Mouse (Mus musculus) MN1 (cell line): ENCODE results near the gene Neurod6.
"Not testable (repeated sequence)": the region's sequence is repeated elsewhere in the genome, so short reads cannot be mapped to it uniquely, and the experiment has no call there.

ENCODE experiments used
- DNase-seq: peaks from one replicate; pipeline ENCODE4 v3.0.0-alpha.2; 2016; ENCODE audit warnings: low spot score

Gene Neurod6

DNA sequence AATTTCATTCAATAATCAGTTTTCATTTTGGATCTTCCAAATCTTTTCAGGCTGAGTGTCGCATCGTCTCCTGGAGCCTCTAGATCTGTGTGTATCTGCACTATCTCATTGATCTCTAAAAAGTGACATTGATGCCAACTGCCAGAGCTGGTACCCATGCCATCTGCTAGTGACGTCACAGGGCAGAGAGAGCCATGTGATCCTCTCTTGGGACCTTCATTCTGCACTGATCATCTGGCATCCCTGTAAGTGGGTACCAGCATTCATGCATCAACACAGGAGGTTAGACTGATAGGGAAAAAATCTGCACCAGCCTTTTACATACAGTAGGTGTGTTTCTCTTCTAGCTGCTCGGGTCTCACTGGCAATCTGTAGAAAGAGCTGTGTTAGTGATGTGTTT is at the start of gene Neurod6:
TSS of gene Neurod6 (minus strand) at position 290 of the 400 bp plus-strand sequence.
- no peak for DNase-seq

DNA sequence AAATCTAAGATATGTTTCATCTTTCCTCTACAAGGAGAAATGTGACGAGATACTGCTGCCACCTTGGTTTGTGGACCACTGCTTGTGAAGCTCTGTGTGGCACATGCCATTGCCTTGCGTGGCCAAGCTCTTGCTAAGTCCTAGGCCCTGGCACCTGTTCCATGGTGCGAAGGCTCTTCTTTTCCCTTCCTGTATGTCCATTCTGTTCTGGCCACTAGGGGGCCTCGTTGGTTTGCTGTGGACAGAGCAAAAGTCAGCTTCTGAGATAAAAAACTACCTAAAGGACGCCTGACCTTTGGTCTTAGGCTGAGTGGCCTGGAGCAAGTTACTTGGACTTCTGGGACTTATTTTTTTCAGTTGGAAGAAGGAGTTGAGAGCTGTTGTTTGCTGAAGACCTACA is 36.1 kb upstream of the Neurod6 start:
- DNase-seq: no peak

DNA sequence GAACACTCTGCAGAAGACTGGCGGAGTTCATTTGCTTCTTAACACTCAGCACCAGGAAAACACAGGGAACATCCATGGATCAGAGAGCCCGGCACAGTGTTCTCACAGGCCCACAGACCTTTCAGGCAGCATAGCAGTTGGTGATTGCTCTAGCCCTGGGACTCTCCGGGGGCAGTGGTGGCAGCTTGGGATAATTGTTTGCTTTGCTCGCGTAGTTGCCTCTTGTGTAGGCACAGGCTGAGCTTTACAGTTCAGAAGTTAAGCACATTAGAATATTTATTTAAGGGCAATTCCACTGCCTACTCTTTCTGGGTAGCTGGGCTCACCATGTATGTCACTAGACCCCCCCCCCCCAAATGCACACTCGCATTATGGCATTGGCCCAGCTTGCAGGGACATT is 34.4 kb upstream of the Neurod6 start:
- no peak for DNase-seq

DNA sequence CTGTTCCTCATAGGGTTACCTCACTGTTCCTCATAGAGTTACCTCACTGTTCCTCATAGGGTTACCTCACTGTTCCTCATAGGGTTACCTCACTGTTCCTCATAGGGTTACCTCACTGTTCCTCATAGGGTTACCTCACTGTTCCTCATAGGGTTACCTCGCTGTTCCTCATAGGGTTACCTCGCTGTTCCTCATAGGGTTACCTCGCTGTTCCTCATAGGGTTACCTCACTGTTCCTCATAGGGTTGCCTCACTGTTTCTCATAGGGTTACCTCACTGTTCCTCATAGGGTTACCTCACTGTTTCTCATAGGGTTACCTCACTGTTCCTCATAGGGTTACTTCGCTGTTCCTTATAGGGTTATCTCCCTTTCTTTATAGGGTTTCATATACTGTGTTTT is 29.9 kb upstream of the Neurod6 start:
- not testable (repeated sequence) for DNase-seq

DNA sequence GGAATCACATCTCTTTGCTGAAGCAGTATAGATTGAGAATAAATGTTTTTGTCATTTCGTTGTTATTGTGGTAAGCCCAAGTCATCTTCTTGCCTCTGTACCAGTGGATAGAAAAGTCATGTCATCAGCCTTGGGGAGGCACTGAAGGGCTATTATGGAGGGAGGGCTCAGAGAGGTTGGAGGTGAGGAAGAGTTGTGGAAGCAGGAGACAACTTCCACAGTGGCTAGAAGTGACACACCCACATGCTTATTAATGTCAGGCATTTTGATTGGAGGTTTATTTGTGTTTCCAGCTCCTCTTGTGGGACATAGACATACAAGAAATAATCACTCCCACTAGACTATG is 23.7 kb upstream of the Neurod6 start:
- DNase-seq: no peak

DNA sequence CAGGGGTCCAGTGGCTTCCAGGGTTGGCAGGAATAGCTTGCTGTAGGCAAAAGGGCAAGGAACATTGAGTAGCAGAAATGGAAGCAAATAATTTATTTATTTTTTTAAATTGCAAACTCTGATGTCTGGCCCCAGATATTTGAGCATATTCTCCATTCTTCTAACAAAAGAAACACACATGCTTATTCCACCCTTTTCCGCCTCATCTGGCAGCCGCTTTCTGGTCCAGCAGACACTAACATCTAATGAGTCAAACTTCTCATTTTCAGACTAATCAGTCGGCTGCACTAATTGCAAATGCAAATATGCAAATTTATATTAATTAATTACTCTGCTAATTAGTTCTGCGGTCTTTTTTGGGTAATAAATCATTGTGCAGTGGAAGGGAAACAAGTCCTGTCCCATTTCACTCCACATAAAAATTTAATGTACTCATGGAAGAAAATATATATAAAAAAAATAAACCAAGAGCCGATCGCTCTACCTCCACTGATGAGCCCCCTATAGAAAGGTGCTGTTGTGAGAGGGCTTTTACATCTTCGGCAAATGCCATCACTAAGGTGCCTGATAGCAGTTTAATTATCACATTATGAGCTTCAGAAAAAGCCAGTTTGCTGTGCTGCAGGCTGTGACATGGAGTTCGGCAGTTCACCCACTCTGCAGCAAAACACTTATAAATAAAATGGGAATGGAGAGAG is 23.1 kb upstream of the Neurod6 start:
- no peak for DNase-seq

DNA sequence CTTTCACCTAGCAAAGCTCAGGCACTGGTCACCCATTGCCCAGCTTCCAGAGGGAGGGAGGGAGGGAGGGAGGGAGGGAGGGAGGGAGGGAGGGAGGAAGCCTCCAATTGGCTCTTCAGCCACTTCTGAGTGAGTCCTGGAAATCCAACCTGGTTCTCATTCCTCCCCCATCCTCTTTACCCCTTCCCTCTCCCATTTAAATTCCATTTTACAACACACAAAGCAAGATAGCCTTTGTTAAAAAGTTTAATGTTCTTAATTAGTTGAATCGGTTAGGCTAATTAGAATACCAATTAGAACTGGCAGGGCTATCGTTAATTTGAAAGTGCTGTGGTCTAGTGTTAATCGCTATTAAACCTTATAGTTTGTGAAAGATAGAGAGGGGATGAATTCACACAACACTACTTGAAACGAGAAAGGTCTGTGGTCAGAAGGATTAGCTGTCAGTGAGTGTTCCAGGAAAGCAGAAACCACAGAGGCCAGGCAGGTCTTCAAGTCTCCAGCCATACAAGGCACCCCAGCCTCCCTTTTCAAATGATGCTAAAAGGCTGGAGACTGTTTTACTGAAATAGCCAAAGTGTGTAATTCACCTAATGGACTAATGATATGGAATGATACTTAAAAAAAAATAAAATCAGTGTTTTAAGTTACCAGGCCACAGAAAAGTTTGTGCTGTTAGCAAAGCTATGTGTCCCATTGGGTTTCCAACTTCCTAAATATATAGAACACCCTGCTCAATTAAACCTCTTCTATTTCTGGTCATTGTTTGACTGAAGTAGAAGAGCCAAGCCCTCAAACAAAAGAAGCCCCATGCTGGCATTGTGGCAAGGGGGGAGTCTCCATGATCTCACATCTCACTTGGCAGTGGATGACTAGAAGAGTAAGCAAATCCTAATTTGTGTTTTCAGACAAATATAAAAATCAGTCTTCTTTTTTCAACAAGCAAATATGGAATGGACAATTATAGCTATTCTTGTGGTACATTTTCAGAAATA is 19.6 kb upstream of the Neurod6 start:
- DNase-seq: no peak

DNA sequence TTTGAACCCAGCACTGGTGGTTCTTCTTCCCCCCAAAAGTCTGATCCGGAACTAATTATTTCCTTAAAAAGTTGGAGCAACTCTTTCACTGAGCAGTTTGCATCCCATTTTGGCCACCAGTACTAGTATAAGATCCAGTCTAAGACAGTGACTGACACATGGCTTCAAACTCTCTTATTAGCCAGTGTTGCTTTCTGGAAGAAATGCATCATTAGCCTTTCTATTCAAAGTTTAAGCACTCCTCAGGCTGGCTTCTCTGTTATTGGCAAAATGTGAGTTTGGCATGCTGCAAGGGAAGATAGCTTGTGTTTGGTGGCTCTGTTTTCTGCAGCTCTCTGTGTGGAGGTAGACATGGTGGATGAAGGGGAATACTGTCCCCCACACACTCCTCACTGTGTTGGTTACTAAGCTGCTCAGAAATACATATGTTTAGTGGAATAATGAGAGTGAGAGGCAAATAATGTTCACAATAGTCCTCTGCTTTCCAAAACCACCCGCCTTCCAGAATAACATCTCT is 9.0 kb upstream of the Neurod6 start:
- no peak for DNase-seq

DNA sequence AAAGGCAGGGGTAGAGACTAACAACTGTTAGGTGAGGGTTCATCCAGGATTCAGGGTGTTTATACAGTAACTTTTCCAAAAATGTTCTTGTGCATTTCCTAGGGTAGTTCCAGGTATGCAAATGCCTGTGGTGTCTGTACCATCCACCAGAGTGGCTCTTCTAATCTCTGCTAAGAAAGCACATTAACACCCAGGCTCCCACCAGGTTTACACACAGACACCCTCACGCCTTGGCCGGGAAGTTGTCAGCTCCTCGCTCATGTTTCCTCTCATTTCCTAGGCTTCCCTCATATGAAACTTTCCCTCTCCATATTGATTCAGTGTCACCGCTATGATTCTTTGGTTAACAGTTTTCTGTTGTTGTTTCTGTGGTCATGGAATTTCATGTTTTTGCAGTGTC is 2.4 kb upstream of the Neurod6 start:
- no peak for DNase-seq

DNA sequence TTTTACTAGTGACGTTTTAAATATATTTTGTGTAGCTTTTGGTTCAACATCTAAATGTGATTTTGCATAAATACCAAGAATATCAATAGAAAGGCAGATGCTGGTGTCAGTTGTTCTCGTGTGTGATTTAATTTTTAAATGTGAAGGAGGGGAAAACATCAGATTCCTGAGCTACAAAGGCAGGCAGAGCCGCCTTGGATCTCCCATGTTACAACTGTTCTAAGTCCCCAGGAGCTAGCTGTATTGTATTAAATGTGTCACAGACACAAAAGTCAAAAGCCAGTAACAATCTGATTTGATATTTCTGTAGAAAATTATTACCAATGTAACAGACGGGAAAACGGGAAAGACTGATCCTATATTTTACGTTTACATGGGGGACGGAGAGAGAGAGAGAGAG is 1.8 kb upstream of the Neurod6 start:
- DNase-seq: no peak

DNA sequence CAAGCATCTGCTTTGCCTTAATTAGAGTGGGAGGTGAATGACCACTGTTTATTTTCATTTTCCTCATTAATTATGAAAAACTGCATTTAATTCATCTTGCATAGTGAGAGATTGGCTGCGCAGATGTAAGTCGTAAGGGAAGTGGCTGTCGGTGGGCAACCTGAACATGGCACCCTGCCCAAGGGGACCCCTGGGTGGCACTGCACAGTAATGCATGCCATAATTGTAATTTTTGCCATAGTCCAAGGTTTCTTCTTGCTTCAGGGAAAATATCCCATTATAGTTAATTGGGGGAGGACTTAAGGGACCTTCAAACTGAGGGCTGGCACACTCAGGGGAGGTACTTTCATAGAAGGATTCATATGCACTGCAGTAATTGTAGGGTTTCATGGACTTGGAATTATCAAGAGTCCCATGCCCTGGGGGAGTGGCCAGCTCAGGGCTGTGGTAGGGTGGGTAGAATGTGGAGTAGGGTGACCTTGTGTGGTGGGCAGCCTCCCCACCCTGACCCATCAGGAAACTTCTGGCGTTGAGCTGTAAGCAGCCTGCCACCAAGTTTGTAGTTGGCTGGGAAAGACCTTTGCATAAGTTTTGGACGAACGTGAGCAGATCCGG is 2.4 kb downstream of the Neurod6 start:
- no peak for DNase-seq

DNA sequence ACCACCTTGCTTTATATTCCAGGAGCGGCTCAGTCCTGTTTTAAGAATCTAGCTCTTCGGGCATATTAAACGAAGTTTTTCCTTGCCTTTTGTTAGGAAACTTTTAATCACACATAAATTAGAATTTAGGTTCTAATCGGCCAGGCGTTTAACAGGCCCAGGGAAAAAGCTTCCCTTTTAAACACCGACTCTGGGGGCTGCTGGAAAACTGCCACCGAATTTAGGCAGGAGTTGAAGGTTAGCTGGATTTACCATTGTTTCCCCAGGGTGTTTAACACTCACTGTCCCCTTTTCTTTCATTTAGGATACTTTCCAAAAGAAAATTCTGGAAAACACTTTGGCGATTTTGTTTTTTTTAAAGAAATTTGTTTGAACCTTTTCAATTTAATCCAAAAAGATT is 3.7 kb downstream of the Neurod6 start:
- DNase-seq: no peak

DNA sequence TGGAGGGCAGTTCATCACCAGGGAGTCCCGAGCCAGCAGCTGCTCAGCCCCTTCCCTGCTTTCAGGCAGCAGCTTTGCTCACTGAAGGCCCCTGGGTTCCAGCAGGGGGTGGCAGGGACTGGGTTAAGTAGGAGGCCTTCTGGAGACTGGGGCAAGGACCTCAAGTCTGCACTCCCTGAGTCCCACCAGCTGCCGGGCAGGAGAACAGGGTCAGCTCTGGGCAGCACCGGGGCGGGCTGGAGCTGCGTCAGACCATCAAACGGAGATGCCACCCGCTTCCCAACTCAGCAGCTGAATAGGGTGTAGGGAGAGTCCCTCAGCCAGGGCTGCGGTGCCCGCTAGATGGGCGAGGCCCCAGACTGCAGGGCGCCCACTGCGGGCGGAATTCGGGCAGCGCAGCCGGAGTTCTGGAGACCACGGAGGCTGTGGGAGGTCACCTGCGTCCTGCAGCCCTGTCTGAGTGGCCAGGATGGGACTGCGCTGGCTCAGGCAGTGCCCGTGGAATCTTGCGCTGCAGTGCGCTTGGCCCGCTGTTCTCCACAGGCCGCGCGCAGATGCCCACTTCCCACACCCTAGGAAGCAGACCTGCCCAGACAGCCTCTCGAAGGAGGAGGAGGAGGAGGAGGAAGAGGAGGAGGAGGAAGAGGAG is 4.3 kb downstream of the Neurod6 start:
- no peak for DNase-seq

DNA sequence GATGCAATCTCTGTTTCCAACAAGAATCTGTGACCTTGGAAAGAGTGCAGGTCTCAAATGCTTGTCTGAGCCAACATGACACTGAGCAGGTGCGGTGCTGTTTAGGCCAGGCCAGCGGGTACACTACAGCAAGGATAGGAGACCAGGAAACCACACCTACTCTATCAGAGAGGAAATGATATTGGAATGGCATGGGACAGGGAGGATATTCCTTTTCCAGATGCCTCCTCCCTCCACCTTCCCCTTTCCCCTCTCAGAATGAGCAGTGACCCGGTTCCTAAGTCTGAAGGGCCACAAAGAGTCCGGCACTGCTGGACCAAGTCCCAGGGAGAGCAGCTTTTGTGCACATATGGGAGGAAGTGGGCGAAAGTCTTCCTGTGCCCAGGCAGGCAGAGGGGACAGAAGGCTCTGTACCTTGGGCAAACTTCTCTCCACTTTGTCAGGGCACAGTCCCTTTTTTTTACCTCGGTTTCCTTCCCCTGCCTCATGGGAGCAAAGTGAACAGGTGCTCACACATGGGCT is 4.9 kb downstream of the Neurod6 start:
- DNase-seq: no peak

DNA sequence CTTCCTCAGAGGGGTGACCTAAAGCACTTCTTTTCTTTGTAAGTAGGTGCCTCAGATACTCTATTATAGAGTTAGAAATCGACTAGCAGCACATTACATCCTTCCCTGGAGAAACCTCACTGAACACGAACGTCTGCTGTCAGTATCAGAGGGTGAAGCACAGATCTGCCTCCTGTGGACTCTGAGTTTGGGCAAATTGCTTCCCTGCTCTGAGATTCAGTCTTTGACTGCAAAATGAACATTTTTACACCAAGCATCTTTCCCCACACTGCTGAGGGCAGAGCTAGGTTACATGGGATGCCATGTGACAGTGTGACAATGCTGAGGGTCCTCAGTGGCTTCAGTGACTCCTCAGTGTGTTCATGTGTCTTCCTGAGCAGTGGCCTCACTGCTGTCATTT is 13.3 kb downstream of the Neurod6 start:
- DNase-seq: no peak

DNA sequence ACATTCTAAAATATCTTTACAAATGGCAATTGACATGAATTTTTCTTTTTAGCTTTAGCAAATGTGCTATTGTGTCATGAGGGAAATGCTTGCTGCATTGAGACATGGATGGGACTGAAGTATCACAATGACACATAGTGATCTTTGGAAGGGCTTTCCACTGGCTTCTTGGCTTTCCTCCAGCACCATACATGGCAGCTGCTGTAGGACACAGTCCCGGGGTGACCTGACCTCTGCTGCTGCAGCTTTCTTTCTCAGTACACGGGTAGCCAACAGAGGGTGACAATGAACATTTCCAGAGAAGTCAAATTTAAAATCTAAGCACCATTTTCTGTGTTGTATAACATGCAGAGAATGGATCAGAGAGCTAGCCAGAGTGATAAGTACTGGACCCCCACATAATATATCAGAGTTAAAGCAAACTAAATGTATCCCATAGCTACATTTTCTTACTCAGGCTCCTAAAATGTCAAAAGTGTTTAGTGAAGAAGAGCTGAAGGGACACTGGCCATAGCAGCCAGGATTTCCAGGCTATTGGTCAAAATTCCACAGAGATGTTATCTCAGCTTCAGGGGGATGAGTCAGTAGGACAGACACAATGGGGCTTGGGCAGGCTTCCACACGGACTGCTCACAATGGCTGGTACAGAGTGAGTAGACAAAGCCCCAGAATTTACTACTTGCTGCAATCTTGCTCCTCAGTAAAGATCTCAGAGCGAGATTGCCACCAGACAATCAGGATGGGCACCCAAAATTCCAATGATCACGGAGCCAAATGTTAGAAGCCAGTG is 19.7 kb downstream of the Neurod6 start:
- DNase-seq: no peak

DNA sequence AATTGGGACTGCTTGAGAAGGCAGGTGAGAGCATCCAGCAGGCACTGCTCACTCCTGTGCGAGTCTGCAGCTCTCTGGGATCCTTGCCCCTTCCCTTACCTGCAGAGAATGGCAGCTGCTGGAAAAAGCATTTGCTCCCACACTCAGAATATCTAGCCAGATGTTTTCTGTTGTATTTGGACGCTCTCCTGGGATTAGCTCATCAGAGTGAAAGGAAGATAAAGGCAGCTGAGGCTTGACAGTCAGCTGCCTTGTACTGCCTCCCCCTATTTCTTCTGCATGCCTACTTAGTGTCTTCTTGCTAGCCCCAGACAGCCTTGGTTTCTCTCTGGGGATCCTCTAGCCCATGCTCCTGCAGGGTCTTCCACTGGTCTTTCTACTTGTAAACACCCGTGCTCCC is 31.1 kb downstream of the Neurod6 start:
- DNase-seq: no peak

DNA sequence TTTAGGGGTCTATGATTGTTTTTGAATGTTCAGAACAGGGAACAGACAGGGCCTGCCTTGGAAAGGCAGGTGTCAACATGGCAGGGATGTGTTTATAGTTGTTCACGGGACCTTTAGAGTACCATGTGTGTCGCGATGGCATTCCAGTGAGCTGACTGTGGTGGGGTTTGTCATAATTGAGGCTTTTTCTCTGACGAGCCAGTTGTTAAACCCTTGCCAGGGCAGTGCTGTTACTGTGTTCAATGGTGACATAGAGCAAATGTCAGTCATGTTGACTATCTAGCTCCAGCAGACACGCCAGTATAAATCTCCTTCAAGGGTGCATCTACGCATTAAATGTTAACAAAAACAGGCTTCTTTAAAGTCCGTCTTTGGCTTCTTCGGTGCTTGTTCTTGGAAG is 31.5 kb downstream of the Neurod6 start:
- no peak for DNase-seq

DNA sequence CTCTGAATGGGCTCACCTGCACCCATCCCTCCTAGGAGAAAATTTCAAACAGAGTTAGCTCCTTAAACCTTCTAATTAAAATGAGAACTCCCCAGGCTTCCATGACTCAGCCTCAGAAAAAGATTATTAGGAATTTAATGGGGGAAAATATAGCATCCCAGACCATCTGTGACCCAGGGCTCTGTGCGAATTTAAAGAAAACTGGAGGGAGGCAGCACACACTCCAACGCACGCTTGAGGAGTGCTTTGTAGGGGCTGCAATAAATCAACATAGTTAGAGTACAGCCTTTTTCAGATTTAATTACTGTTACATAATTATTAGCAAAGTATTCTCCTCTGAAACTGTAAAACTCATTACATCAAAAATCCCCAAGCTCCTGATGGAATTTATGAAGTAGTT is 32.2 kb downstream of the Neurod6 start:
- no peak for DNase-seq

DNA sequence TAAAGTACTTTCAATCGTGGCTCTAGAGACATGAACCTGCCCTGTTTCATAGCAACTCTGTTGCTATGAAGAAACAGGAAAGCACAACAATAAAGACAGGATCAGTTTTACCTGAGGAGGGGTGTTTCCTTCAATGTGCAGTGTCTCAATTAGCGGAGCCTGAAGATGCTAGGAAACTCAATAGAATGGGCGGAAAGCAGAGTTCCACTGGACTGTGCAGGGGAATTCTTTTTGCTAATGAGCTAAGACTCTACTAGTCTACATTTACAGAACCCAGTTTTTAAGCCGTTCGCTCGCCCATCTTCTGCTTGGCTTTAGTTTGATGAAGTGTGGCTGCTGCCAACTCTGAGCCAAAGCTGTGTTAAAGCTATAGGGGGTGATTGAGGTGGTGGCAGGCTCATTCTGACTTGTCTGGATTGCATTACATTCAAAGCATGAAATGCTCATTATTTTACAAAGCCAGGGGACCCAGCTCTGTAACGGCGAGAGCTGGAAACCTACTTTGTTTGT is 33.2 kb downstream of the Neurod6 start:
- DNase-seq: no peak
